Mouse (Mus musculus): Measurements from ENCODE around the gene Cdca4.

Cdca4 gene

DNA sequence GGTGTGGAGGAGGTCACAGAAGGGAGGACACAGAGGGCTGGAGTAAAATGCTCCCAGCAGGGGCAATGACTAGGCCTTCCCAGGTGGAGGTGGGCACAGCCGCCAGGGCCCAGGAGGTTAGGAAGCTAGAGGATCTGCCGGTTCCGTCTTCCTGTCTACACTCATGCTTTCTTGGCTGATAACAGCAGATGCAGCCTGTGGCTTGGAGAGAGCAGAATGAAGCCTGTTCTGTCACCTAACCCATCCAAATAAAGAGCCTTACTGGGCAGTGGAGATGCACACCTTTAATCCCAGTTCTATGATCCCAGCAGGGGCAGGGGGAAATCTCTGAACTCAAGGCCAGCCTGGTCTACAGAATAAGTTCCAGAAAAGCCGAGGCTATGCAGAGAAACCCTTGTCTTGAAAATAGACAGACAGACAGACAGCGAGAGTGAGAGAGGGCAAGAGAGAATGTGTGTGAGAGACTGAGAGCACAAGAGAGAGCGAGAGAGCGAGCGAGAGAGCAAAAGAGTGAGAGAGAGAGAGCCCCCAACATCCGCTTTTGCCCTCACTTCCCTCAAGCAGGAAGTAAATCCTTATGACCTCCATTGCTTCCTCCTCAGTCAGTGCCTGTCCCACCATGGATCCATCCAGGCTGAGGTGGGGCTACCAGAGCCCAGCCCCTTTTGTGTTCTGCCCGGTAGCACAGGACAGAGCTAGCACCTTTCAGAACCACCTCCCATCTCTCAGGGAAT lies 29.8 kb downstream of the Cdca4 start:
- WGBS: 90% methylated on average over 10 of the region's 10 CpGs

DNA sequence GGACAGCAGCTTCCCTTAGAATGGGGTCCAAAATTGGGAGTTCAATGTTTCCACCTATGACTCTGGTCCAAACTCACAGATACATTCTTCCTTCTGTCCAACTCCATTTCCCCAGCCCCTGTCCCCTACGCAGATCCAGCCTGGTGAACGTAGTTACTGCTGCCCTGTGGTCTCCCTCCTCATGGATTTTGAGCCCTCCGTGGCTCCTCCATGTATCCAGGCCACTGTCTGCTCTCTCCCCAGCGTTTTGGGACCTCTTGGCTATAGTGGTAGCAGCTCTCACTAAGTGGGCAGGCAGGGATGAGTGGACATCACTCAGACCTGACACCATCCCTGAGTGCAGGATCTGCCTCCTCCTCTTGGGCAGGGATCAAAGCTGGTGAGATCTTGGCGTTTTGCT lies 30.5 kb downstream of the Cdca4 start:
- 92% methylated on average over 5 of the region's 5 CpGs for WGBS

DNA sequence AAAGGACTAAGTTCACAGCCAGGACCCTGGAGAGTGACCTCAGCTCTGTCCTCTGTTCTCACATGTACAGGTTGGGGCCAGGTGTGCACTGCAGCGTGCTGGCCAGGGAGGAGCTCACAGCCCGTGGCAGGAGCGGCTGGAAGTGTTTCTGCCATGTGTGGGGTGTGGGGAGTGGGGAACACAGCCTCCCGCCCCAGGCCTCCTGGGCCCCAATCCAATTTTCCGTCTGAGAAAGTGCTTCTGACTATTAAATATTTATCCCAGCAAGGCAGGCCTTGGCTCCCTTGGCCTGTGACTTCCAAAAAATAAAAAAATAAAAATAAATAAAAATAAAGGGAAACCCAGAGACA lies 30.9 kb downstream of the Cdca4 start:
- WGBS: 43% methylated on average over 5 of the region's 5 CpGs

DNA sequence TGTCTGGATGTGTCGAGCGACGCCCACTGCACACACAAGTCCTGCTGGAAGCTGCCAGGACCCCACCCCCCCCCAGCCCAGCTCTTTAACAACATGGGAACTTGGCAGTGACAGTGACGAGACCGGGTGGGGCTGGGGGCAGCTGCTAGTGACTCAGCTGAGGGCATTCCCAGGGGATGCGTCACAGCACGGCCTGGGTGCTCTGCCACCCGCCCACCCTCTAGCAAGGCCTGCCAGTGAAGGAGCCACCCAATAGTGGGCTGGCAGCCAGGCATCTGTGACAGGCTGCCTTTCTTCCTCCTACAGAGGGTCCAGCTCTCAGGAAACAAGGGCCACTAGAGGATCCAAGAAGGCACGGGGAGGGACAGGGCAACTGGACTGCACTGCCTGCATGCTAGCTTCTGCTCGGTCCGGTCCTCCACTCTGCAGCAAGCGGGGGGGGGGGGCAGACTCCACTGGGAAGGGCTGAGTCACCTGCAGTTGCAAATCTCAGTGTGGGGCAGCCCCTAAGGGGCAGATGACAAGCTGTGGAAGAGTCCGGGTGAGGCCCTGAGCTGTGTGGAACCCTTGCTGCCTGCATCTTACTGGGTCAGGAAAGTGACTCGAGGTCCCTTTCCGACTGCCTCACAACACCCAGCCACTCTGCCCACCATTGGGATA lies 31.4 kb downstream of the Cdca4 start:
- 27% methylated on average over 15 of the region's 15 CpGs for WGBS

DNA sequence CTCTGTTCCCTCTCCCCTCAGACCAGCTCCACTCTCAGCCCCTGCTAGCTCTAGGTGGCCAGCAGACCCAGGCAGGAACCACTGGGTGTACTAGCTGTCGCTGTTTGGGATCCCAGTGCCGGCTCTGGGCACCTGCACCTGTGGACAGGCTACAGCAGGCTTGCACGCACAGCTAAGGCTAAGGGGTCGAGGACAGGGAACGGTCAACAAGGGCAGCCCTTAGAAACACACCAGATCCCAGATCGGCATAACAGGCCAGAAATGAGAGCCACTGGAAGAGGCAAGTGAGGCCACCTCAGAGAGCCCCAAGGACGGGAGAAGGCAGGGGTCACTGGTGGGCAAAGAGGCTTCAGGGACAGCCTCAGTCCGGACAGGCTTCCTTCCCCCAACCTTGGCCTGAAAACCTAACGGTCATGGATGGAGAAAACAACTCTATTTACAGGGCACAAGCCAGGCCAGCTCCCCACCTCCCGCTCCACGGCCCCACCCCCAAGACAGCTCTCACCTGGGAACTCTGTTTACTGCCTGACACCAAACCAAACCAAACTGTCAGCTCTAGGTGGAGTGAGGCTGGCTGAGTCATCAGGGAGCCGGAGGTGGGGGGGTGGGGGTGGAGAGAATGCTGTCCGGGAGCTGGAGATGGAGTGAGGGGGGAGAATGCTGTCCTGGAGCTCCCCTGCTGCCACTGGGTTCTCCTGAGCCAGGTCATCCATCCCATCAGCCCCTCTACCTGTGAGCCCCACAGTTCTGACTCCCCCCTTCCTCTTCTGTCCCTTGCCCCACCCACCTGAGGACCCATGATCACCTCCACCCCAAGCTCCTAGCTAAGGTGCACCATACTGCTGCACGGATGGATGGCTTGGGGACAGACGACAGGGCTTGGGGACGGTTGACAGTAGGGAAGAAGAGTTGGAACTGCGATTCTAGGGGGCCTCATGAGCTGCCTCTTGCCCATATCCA lies 32.4 kb downstream of the Cdca4 start:
- WGBS: 67% methylated on average over 17 of the region's 17 CpGs

DNA sequence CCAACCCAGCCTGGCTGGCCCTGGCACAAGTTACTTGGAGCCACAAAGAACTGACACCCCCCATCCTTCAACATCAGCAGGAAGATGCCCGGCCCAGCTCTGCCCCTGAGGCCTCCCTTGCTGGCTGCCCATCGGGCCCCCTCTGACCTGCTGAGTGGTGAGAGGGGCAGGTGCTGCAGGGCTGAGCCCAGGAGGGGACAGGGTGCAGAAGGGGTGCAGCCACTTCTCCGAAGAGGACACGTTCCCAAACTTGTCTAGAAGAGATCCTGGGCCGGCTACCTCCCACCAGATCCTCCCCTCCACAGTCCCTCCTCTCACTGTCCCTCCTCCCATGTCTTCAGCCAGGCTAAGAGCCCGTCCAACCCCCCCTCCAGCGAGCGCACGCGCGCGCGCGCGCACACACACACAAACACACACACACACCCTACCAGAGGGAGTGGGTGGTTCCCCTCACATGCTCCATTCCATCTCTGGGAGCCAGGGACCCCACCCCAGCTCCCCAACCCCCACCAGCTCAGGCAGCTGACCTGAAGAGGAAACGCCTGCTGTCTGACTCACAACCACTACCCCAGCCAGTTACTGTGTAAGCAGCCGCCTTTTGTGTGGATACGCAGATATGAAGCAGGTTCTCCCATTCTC lies 33.6 kb downstream of the Cdca4 start:
- WGBS: 65% methylated on average over 18 of the region's 18 CpGs

DNA sequence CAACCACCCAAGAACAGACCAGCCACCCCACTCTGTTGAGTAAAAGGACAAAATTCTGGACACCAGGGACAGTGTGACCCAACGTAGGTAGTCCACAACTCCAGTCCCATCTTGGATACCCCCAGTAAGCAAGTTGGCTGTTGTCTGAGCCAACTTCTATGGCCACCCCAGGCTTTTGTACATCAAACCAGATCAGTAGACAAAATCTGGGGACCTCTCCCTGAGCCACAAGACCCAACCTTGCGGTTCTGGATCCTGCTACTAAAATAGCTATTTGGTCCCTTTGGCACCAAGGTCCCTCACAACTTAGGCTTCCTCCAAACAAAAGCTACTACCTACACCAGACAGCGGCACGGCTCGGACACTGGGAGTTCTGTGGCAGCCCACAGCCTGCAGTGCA lies 34.2 kb downstream of the Cdca4 start:
- whole genome bisulfite sequencing: 95% methylated on average over 5 of the region's 5 CpGs

DNA sequence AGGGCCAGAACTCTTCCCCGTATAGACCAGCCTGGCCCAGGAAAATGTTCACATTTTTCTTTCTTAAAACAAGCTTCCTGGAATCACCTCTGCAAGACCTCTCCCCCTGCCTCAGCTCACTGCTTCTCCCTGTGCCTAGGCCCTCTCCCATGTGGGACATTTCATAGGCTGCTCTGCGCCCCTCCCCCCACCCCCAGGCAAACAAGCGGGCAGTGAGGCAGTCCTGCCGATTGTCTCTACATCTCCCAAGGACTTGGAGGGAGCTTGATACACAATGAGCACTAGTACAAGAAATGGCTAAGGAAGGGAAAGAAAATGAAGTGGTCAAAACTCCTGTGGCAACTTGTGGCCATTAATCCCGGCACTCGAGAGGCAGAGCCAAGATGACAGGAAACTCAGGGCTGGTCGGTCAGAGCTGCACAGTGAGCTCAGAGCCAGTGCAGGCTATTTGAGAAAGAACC lies 34.8 kb downstream of the Cdca4 start:
- 45% methylated on average over 7 of the region's 7 CpGs for WGBS

DNA sequence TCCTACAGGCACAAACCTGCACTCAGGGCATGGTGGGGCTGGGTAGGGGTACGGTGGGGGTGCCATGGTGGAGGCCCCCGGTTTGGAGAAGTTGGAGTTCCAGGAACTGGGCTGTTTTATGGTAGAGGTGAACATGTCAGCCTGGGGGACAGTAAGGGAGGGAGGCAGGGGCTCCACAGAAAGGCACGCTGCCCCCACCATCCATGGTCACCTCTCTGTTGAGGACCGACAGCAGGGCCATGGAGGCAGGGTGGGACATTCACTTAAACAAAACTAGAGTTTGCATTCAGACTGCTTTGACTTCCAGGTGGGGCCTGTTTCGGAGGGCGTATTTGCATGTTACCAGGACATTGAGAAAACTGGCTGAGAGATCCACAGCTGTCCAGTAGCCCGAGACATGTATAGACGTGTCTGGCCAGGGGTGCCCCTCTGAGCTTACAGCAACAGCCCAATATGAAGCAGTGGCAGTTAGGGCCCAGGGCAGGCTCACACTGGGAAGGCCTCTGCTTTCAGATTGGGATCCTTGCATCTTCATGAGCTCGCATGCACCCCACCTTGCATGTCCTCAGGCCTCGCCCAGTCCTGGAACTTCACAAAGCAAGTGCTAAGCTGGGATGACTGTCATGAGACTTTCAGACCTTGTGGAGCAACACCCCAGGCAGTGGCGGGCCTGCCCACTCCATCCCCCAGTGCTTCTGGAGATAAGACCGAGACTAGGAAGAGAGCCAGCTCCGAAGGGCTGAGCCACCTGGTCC lies 35.4 kb downstream of the Cdca4 start:
- 77% methylated on average over 13 of the region's 13 CpGs for WGBS

DNA sequence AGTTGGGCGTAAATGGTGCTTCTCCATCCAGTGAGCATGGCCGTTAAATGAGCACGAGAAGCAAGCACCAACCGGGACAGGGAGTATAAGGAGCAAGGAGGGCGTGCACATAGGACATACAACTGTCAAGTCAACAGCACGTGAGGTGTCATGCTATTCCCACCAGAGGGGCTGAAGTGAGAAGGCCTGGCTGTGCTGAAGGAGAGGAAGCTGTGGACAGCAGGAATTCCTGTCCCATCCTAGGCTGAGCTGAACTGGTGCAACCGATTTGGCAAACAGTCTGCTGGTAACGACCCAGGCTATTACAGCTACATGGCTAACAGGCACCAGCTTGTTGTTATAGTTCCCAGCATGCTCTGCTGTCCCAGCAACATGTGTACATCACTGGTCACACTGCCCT lies 38.2 kb downstream of the Cdca4 start:
- WGBS: 70% methylated on average over 8 of the region's 8 CpGs

DNA sequence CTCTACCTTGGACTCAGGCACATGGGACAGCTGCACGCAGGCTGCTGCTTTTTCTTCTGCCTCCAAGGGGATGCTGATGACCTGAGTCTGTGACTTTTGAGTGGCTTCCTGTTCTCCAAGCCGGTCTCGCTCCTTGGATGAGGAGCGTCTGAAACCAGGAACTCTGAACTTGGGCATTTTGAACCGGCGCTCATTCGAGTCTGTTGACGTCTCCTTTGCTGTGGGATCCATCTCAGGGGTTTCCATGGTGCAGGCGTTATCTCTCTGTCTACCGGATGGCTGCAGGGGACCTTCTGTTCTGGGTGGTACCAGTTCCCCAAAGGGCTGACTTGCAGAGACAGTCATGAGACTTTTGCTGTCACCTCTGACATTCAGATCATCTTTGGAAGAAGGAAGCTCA lies 54.7 kb downstream of the Cdca4 start:
- WGBS: 92% methylated on average over 10 of the region's 10 CpGs

DNA sequence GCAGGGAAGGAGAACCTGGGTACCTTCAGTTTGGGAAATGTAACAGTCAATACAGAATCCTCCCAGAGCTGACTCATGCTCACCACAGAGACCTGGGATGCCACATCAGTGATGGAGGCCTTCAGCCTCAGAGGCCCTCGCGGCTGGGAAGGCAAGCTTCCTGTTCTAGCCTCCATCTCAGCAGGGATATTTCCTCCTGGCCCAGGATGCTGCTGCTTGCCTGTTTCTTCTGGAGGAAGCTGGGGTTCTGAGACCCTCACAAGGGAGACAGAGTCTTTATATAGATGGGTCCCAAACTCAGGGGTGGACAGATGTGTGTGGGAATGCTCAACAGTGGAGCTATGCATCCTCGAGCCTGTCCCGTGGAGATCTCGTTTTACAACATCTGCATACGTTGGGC lies 55.2 kb downstream of the Cdca4 start:
- WGBS: 74% methylated on average over 6 of the region's 6 CpGs

DNA sequence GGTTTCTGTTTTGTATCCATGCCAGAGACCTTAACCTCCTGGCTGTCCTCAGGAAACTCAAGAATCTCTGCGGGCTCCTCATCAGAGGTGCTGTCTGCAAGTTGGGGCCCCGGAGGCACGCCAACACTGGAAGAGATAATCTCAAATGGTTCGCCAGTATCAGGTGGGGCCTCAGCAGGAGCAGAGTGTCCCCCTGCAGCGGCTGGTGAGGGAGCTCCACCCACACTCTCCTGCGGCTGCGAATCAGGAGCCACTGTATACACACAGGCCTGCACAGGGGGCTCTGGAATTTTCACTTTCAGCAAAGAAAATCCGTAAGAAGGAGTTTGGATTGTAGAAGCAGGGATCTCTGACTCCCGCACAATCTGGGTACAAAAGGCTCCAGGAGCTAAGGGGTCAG lies 55.9 kb downstream of the Cdca4 start:
- WGBS: 72% methylated on average over 9 of the region's 9 CpGs

DNA sequence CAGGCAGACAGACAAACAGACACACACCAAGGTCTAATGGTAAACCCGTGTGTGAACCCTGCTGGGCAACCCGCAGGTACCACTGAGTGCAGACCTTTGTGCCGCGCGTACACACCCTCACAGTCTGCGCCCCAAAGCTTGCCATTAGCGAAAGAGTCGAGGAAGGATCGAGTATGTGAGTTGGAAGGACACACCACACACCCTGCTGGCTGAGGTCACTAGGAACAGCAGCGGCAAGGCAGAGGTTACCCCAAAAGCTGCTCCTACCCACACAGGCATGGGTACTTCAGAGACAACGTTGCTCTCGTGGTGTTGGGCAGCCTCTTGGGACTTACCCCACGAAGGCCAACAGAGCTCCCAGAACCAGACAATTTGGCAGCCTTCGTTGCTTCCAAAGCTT lies 56.9 kb downstream of the Cdca4 start:
- 90% methylated on average over 14 of the region's 14 CpGs for WGBS

DNA sequence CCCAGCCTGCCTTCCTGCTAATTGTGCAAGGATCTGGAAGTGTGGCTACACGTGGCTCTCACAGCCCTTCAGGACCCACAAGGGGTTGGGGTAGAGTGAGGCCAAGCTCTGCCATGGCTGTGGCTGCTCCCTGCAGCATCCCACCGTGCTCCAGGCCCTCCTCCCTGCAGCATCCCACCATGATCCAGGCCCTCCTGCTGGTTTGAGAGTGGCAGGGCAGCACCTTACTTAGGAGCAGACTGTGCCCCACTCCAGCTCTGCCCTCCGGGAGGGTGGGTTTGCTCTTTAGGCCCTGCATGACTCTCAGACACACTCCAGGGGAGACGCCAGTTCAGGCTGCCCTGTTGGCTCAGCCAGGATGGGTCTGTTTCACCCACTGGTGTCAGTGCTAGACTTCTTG lies 58.8 kb downstream of the Cdca4 start:
- WGBS: 84% methylated on average over 4 of the region's 4 CpGs

All from cerebral cortex, adult 2 months (tissue).